Mouse (Mus musculus) kidney, embryonic 15.5 days (tissue): ENCODE results near the gene Akap13. TPM values are rescaled to one million over a fixed set of nuclear protein-coding genes. Genes with fewer than 3 reads are reported as not detected.
A peak's percentile ranks its signal among the peaks of the same experiment; 100 is the strongest.

Source experiments
- ATAC-seq: fragments of 200-750 bp; cut with Nextera tagmentation; replicated peaks from 2 replicates; pipeline ENCODE4 v1.8.0; 2017; ENCODE audit warnings: moderate TSS enrichment; ENCODE audit not compliant: low FRiP score
- H3K27ac ChIP-seq: fragments of 300-500 bp; sonication (generic); 2 replicates; pipeline ENCODE4 v1.5.1; 2015; ENCODE audit warnings: mild to moderate bottlenecking, inconsistent platforms
- H3K27me3 ChIP-seq: fragments of 300-500 bp; sonication (generic); 2 replicates; pipeline ENCODE4 v1.6.1; 2015; ENCODE audit warnings: inconsistent platforms
- H3K36me3 ChIP-seq: fragments of 300-500 bp; sonication (generic); 2 replicates; pipeline ENCODE4 v1.6.1; 2015; ENCODE audit warnings: inconsistent platforms
- H3K4me1 ChIP-seq: fragments of 300-500 bp; sonication (generic); 2 replicates; pipeline ENCODE4 v1.6.1; 2015; ENCODE audit warnings: inconsistent platforms
- H3K4me2 ChIP-seq: fragments of 300-500 bp; sonication (generic); 2 replicates; pipeline ENCODE4 v1.6.1; 2015; ENCODE audit warnings: moderate library complexity, mild to moderate bottlenecking, inconsistent platforms
- H3K4me3 ChIP-seq: fragments of 300-500 bp; sonication (generic); replicated peaks from 2 replicates; pipeline ENCODE4 v1.5.1; 2015; ENCODE audit warnings: mild to moderate bottlenecking, inconsistent platforms
- H3K9ac ChIP-seq: fragments of 300-500 bp; sonication (generic); 2 replicates; pipeline ENCODE4 v1.6.1; 2015; ENCODE audit warnings: mild to moderate bottlenecking, inconsistent platforms
- H3K9me3 ChIP-seq: fragments of 300-500 bp; sonication (generic); replicated peaks from 2 replicates; pipeline ENCODE4 v1.6.1; 2016; ENCODE audit warnings: inconsistent platforms
- WGBS: fragments of 180-500 bp; shearing (Covaris S2); methylation state at CpG from one replicate; pipeline ENCODE4 v1.1.7; 2015; ENCODE audit warnings: mixed read lengths; 5-methylcytosine and 5-hydroxymethylcytosine counted together
- polyA plus RNA-seq: library from polyadenylated mRNA; unstranded; fragments of >200 nt; fragmentation: Nextera tagmentation; extraction: Ambion mirVana; gene quantifications from 2 replicates; pipeline ENCODE4 v1.2.1, GENCODE M21; 2015

Gene Akap13
- polyA plus RNA-seq, 1 experiment from 2014 or later, result 49.7 TPM

DNA sequence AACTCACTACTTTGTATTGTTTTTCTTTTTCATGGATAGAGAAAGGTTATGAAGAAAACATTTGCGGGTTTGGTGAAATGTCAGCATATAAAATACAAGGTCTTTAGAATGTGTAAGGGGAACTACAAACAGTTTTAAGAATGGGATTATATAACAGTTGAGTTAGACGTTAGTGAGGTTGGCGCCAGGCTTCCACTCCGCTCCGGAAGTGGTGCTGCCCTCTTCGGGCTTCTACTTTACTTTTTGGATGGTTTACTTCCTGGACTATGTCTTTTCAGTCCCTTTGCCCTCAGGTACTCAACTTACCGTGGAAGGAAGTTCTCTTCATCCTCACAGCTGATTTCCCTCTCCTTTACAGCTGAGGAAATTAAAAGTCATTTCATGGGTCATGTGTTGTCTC, 43.9 kb downstream of the Akap13 start:
- no peak overlapping the region for H3K4me3 ChIP-seq
- 0 out of 2 replicates have a peak overlapping the region, but pooled peaks have one; percentile 26 for H3K4me2 ChIP-seq
- no peak overlapping the region for H3K9ac ChIP-seq
- 48% methylated on average over 7 of the region's 7 CpGs for WGBS
- no peaks in the 10 kb centered on the region for H3K27me3 ChIP-seq
- H3K27ac ChIP-seq, result peak overlapping the region; percentile 87
- H3K4me1 ChIP-seq, result peaks cover 49% of the 10 kb centered on the region
- H3K36me3 ChIP-seq, result no peaks in the 10 kb centered on the region
- peak; percentile 49; the same call in 1 of the 2 replicates for ATAC-seq
- H3K9me3 ChIP-seq, result no peaks in the 10 kb centered on the region

DNA sequence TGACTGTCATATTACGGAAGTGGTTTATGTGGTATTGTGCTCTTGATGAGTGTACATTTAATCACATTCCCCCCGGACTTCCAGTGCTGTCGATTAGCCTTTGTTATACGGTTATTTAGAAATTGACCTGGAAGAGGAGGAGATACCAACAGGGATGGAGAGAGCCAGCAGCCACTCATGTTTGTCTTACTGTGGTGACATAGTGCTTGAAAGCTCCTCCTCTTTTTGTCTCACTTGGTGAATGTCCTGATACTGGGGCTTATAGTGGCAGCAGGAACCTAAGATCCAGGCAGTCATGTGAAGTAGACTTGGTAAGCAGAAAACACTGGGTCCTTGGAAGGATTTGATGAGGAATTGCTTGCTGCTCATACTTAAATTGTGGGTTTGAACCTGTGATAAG, 44.8 kb downstream of the Akap13 start:
- Histone ChIP-seq H3K4me3 (no peak overlapping the region), H3K4me2 (no peak overlapping the region), H3K36me3 (no peaks in the 10 kb centered on the region), H3K9me3 (no peaks in the 10 kb centered on the region), H3K9ac (no peak overlapping the region), H3K4me1 (peaks cover 47% of the 10 kb centered on the region), H3K27ac (peak overlapping the region; percentile 20), H3K27me3 (no peaks in the 10 kb centered on the region)
- 78% methylated on average over 4 of the region's 4 CpGs for WGBS
- no peak for ATAC-seq

DNA sequence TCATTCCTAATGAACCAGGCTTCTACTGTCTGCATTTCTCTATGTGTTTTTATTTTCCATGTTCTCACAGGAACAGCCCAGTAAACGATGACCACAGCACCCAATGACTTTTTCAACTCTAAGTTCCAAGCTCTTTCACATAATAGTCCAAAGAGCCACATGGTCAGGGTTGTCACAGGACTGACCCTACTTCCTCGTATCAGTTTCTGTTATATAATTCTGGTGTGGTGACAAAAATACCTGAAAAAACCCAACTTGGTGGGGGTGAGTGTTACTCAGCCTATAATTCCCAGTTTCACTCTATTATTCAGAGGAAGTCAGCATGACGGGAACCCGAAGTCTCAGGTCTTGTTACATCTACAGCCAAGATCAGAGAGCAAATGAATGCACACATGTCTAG, 45.5 kb downstream of the Akap13 start:
- Histone ChIP-seq H3K36me3 (no peaks in the 10 kb centered on the region), H3K27me3 (no peaks in the 10 kb centered on the region), H3K9me3 (no peaks in the 10 kb centered on the region), H3K4me2 (no peak overlapping the region), H3K27ac (no peak overlapping the region; the same call in 1 of the 2 replicates), H3K4me3 (no peak overlapping the region), H3K4me1 (peaks cover 44% of the 10 kb centered on the region), H3K9ac (no peak overlapping the region)
- 79% methylated on average over 4 of the region's 4 CpGs for whole genome bisulfite sequencing
- ATAC-seq, result no peak

DNA sequence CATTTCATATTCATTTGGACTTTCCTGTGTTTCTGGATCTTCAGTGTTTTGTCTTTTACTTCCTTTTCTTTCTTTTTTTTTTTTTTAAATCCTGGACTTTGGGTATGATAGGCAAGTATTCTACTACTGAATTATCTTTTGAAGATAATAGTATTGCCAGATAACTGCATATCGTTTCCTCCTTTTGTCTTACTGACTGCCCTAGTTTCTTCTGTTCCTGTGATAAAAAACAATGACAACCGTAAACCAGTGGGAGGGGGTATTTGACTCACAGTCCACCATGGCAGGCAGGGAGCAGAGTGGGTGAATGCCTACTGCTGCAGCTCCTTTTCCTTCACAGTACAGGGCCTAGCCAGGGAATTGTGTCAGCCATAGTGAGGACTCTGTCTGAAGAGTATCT, 49.2 kb downstream of the Akap13 start:
- Histone ChIP-seq H3K27ac (no peak overlapping the region), H3K9me3 (no peaks in the 10 kb centered on the region), H3K4me2 (no peak overlapping the region), H3K27me3 (no peaks in the 10 kb centered on the region), H3K36me3 (no peaks in the 10 kb centered on the region), H3K9ac (no peak overlapping the region), H3K4me1 (peaks cover 24% of the 10 kb centered on the region), H3K4me3 (no peak overlapping the region)
- WGBS, result 51% methylated on average over 2 of the region's 2 CpGs
- ATAC-seq, result no peak

DNA sequence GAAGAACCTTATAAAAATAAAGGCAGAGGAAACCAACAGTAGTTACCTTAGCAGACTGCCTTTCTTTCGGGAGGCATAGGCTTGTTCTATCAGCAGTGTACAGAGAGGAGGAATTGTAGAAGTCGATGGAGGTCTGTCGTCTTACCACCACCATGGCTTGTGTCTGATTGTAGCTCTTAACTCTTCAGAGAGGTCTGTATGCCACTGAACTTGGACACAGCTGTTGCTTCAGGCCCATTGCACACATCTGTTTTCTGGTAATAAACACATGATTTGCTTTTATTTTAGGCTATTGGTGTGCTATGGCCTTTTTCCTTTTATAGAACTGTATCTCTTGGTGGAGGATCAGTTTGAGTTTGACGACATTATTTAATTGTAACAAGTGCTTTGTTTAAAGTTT, 51.3 kb downstream of the Akap13 start:
- H3K4me2 ChIP-seq, result no peak overlapping the region
- no peak for ATAC-seq
- WGBS, result 89% methylated on average over 4 of the region's 4 CpGs
- H3K4me3 ChIP-seq, result no peak overlapping the region
- H3K9me3 ChIP-seq, result no peaks in the 10 kb centered on the region
- no peaks in the 10 kb centered on the region for H3K36me3 ChIP-seq
- H3K27ac ChIP-seq, result no peak overlapping the region
- H3K27me3 ChIP-seq, result no peaks in the 10 kb centered on the region
- H3K4me1 ChIP-seq, result peaks cover 15% of the 10 kb centered on the region
- no peak overlapping the region for H3K9ac ChIP-seq

DNA sequence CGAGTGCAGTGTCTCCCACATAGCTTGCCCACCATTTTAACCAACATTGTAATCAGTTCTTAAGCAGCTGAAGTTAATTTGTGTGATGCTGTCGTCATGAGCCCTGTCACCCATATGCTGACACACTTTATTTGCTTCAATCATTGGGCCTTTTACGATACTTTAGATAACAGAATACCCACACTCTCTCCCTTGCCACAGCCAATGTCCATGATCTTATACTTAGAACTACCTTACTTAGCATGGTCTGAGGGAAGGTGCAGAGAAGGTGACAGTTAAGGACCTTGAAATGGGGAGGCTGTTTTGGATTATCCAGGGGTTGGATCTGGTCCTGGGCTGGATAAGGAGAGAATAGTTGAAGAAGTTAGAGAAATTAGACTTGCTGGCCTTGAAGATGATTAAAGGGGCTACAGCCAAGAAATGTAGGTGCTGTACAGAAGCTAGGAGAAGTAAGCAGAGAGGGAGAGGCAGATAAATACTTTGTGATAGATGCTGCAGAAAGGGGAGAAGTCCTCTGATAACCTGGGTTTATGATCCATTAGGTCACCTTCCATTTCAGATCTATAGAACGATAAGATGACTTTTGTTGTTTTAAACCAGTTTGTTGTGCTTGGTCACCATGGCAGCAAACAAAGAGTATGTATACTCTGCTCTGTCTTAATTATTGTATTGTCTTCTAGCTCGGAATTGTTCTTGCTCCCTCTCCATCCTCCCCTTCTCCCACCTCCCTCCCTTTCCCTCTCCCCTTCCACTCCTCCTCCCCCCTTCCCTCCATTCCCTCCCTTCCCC, 53.9 kb downstream of the Akap13 start:
- Histone ChIP-seq H3K9me3 (no peaks in the 10 kb centered on the region), H3K9ac (no peak overlapping the region), H3K4me2 (no peak overlapping the region), H3K4me1 (peaks cover 23% of the 10 kb centered on the region), H3K27me3 (no peaks in the 10 kb centered on the region), H3K27ac (no peak overlapping the region), H3K4me3 (no peak overlapping the region), H3K36me3 (no peaks in the 10 kb centered on the region)
- no peak for ATAC-seq
- whole genome bisulfite sequencing, result 55% methylated on average over 5 of the region's 5 CpGs

DNA sequence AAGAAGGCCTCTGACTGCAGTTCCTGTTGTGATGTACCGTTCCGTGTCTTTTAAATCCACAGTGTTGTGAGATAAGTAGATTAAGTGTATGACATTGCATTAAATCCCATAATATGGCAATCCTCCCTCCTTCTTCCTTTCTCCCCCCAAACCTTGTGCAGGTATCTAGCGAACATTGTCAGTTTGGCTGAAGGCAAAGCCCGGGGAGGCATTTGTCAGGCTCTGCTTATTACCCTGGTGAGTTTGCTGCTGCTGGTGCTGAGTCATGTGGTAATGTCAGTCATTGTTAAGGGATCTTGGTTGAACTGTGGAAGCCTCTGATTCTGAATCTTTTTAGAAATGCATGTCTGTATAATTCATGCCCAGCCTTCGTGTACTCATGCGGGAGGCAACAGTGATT, 60.1 kb downstream of the Akap13 start:
- no peak overlapping the region for H3K4me3 ChIP-seq
- H3K9ac ChIP-seq, result no peak overlapping the region
- H3K4me2 ChIP-seq, result no peak overlapping the region
- H3K36me3 ChIP-seq, result no peaks in the 10 kb centered on the region
- WGBS, result 41% methylated on average over 6 of the region's 6 CpGs
- peak overlapping the region; percentile 82 for H3K27ac ChIP-seq
- no peaks in the 10 kb centered on the region for H3K9me3 ChIP-seq
- peaks cover 47% of the 10 kb centered on the region for H3K4me1 ChIP-seq
- ATAC-seq, result no peak
- H3K27me3 ChIP-seq, result no peaks in the 10 kb centered on the region

- H3K9me3 ChIP-seq, result no peaks in the 10 kb centered on the region
- no peak overlapping the region for H3K4me3 ChIP-seq
- H3K9ac ChIP-seq, result no peak overlapping the region
- H3K4me1 ChIP-seq, result peaks cover 55% of the 10 kb centered on the region
- no peaks in the 10 kb centered on the region for H3K27me3 ChIP-seq
- no peak for ATAC-seq
- 0 out of 2 replicates have a peak overlapping the region, but pooled peaks have one; percentile 2 for H3K27ac ChIP-seq
- 79% methylated on average over 14 of the region's 14 CpGs for whole genome bisulfite sequencing
- no peak overlapping the region for H3K4me2 ChIP-seq
- no peaks in the 10 kb centered on the region for H3K36me3 ChIP-seq
These were observed 61.6 kb downstream of the Akap13 start for GRCm38 (mm10) chr7:75516716-75517619.

DNA sequence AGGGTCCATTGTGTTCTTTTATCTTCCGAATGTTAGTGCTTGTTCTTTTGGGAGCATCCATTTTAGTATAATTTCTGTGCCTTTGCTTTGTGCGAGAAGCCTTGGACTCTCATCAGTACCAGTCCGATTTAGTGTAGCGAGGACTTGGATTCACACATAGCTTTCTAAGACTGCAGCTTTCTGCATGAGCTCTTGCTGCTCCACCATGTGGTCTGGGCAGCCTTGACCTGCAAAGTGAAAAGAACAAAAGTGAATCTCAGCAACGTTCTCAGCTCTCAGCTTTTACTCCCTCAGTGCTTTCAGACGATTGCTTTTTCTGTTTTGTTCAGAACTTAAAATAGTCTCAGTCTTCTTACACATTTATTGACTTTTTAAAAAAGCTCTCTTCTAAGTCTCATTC, 65.2 kb downstream of the Akap13 start:
- Histone ChIP-seq H3K9ac (no peak overlapping the region), H3K27ac (peak overlapping the region; percentile 9; the same call in 1 of the 2 replicates), H3K4me1 (peaks cover 52% of the 10 kb centered on the region), H3K27me3 (no peaks in the 10 kb centered on the region), H3K4me3 (no peak overlapping the region), H3K36me3 (no peaks in the 10 kb centered on the region), H3K4me2 (no peak overlapping the region), H3K9me3 (no peaks in the 10 kb centered on the region)
- no peak for ATAC-seq
- 60% methylated on average over 6 of the region's 6 CpGs for WGBS

GRCm38 (mm10) chr7:75521199-75521598, 65.9 kb downstream of the Akap13 start:
- Histone ChIP-seq H3K9ac (no peak overlapping the region), H3K36me3 (no peaks in the 10 kb centered on the region), H3K27me3 (no peaks in the 10 kb centered on the region), H3K4me3 (no peak overlapping the region), H3K27ac (peak overlapping the region; percentile 76), H3K9me3 (no peaks in the 10 kb centered on the region), H3K4me2 (no peak overlapping the region), H3K4me1 (peaks cover 52% of the 10 kb centered on the region)
- WGBS, result 21% methylated on average over 3 of the region's 3 CpGs
- ATAC-seq, result peak; percentile 73; the same call in 1 of the 2 replicates

DNA sequence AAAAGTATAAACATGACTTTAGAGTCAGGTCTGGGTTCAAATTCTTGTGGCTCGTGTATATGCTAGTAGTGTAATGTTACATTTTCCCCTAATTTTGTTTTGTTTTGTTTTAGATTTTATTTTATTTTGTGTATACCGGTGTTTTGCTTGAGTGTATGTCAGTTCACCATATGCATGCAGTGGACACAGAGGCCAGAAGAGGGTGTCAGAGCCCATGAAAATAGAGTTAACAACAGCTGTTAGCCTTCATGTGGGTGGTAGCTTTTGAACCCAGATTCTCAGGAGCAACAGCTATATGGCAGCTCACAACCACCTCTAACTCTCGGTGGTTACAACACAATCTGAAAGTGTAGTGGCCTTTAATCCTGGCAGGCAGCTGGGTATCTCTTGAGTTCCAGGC, 66.9 kb downstream of the Akap13 start:
- H3K4me1 ChIP-seq, result peaks cover 52% of the 10 kb centered on the region
- no peaks in the 10 kb centered on the region for H3K36me3 ChIP-seq
- no peak for ATAC-seq
- H3K4me2 ChIP-seq, result no peak overlapping the region
- H3K27me3 ChIP-seq, result no peaks in the 10 kb centered on the region
- H3K27ac ChIP-seq, result no peak overlapping the region
- no peak overlapping the region for H3K9ac ChIP-seq
- no peak overlapping the region for H3K4me3 ChIP-seq
- WGBS, result 79% methylated on average over 3 of the region's 3 CpGs
- no peaks in the 10 kb centered on the region for H3K9me3 ChIP-seq
